Mouse (Mus musculus): ENCODE results near the gene Slc22a5.
A peak's percentile ranks its signal among the peaks of the same experiment; 100 is the strongest.

The Slc22a5 gene

DNA sequence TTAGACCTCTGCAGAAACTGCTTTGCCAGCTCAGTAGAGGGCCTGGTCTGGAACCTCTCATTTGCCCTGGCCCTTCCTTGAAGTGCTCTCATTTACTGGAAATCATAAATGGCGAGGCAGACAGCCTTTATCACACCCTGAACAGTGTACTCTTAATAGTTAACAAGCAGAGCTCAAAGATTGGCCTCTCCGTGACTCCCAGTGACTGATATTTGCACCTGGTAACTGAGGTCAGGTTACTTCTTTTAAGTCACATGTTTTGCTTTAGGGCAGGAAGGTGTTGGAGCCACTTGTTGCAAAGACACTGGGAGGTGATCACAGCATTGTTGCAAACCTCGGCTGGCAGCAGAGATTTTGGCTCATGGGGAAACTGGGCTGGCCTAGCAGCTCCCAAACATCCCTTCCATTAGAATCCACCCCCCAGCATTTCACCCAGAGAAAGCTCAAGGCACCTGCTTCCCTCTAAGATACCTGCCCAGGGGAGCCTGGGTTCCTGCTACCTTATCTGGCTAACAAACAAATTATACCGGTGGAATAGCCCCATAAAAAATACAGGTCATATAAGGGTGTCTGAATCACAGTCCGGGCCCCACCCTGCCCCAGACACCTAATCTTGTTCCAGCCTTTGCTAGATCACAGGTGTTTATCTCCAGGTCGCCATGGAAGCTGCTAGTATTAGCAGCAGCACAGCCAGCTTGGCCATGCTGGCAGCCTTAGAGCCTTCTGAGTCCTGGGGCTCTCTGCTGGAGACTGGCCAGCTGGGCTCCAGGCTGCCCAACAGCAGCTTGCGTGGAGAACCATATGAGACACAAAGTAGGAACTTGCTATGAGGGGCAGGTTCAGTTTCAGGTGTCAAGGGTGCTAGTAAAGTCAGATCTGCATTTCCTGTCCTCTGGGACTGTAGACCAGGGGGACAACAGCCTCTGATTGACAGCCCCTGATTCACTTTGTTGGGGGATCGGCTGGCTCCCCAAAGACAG lies 51.5 kb downstream of the Slc22a5 start:
- DNase-seq (ENCODE audit: low spot score in 2 of 2): no peak

DNA sequence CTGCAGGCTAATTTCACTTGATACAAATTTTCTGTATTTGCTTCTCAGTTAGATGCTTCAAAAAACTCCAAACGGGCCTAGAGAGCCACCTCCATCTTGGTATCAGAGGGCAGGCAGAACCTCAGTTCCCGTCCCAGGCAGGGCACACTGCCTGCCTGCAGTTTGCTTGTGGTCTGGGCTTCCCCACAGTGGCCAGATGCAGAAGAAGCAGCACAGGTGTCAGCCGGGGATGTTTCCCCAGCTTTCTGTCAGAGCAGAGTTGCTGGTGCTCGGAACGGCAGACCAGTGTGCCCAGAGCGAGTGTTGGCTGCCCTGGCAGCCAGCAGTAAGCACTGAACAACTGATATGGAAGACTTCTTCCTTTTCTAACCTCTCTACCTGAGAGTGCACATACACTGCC lies 52.3 kb downstream of the Slc22a5 start:
- DNase-seq (ENCODE audit: low spot score in 2 of 2): peak; percentile 64 to 68

DNA sequence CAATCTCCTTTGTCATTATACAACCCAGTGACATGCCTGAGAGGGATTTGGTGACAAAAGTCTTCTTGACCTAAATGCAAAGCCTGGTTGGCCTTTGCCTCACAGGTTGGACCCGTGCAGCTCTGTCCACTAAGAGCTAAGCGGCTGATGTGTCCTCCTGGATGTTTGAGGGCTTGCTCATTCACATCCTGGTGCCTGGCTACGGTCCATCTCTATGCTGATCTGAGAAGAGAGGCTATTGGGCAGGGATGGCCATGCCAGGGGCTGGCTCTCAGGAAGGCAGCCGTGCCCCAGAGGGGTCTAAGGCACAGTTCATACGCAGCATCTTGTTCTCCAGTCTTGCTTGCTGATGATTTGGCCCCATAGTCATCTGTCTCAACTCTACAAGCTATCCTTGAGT lies 53.7 kb downstream of the Slc22a5 start:
- no peak for DNase-seq (ENCODE audit: low spot score in 2 of 2)

DNA sequence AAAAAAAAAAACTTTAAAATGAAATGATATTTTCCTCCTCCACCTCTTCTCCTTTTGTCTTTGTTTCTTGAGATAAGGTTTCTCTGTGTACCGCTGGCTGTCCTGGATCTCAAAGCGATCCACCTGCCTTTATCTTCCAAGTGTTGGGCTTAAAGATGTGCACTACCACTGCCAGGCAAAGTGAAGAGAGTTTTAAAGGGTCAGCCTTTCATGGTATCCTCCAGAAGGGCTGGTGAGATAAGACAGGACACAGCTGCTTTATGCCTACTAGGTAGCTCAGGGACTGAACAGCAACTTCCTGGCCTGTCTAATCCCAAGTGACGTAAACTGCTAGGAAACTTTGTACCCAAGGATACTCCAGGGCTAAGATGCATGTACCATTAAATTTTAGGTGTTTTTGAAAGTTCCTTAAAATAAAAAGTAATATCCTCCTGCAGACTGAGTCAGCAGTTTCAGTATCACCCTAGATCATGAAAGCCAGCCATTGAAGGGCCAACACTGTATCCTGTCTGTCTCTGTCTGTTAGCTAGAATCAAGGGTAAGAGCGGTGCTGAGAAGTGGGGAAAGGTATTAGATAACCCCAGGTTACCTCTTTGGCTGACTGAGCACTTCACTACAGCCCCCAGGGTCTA lies 56.0 kb downstream of the Slc22a5 start:
- DNase-seq (ENCODE audit: low spot score in 2 of 2): no peak

DNA sequence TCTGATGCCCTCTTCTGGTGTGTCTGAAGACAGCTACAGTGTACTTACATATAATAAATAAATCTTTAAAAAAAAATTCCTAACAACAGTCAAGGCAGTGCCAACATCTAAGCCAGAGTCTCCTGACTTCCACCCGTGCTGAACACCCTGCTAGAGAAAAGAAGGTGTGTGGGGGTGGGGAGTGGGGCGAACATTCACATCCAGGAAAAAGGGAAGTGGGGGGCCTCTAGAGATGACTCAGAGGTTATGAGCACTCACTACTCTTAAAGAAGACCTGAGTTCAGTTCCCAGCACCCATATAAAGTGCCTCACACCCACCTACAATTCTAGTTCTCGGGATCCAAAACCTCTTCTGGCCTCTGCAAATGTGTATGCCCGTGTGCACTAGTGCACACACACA lies 66.1 kb downstream of the Slc22a5 start:
- DNase-seq (ENCODE audit: low spot score in 2 of 2): no peak

DNA sequence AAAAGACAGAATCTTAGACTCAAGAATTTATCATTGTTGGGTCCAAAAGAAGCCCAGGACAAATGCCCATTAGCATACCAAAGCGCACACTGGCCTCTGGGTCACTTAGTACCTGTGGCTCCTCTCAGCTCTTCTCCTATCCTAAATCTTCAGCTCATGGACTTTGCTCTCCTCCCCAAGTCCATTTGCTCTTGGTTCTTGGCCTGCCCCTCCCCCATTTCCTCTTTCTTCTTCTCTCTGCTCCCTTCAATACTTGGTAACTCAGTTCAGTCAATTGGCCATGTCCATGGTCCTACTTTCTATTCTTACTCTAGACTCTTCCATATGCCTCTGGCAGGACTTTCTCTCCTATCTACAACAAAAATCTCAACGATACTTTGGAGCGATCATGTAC lies 69.5 kb downstream of the Slc22a5 start:
- no peak for DNase-seq (ENCODE audit: low spot score in 2 of 2)

DNA sequence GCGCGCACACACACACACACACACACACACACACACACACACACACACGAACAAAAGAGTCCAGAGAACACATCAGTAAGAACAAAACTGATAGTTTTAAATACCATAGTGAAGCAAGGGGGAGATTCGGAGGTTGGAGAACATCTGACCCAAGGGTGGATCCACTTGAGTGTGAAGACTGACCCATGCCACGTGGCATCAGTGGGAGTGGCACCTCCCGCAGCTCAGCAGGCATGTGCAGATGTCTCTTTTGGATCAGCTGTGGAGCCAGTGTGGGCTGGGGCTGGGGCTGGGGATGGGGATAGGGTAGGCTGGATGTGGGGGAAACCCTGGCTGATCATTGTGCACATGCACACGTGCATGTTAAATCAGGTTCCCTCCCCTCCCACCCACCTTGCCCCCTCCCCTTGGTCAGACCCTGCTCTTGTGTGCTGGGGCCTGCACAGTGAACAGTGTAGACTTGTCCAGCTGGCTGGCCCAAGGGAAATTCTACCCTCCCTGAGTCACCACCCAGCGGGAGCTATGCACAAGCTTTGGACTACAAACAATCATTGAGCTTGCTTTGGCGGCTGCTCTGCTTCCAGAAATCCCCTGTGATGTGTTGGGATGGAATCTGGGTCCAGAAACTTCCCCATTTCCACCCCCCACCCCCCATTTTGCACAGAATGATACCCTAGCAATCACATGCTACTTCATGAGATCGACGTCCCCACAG lies 70.1 kb downstream of the Slc22a5 start:
- DNase-seq (ENCODE audit: low spot score in 2 of 2): no peak

DNA sequence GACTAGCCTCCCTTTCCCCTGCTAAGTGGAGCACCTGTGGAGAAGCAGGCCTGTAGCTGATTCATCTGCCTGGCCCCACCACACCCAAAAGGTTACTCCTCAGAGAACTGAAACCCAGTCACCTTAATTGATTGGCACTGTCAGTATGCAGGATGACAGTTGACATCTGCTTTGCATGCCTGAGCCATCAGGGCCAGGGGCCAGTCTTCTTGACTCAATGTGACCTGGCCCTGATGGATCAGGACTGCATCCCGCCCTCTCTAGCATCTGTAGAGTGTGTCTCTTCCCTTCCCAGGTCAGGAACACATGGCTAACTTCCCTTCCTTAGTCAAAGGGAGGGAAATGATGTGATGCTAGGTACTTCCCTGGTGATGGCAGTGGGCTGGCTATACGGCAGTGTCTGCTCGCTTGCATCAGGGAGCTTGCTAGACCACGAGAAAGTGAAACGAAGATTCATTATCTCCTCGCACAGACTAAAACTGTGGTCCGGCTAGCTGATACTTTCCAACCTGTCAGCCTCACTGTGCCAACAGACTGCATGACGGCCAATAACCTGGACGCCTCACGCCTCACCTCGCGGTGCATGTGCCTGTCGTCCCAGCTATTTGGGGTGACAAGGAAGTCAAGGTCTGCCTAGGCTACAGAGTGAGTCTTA lies 70.8 kb downstream of the Slc22a5 start:
- DNase-seq (ENCODE audit: low spot score in 2 of 2): no peak

DNA sequence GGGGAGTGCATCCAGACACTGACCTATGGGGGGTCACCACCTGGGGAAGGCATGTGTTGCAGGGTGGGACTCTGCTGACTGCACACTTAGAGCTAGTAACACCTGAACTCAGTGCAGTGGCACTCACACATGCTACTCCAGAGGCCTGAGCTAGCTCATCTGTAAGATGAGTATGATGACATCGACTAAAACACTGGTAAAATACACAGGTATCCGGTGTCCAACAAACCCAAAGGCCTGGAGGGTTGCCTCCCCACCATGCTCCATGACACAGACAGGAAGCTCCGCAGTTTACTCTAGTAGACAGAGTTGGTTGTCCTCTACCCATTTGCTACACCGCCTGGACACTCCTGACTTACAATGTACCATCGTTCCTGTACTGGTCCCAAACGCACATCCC lies 71.9 kb downstream of the Slc22a5 start:
- DNase-seq (ENCODE audit: low spot score in 2 of 2): no peak

DNA sequence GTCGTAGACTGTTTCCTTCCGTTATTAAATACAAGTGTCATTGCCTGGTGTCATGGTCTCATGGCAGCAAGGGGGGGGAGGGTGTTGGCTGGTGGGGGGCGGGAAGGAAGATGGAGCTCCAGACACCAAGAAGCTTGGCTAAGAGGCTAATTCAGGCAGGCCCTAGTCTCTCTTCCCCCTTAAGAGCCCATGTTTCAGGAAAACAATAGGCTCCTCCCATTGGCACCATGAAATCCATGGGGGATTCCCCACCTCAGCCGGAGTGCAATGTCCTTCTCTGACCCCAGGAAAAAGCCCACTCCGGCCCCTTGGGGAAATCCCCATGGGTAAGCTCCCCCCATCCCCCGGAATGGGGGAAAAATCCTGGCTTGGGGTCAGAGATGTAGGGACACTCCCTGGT lies 72.7 kb downstream of the Slc22a5 start:
- DNase-seq (ENCODE audit: low spot score in 2 of 2): no peak

DNA sequence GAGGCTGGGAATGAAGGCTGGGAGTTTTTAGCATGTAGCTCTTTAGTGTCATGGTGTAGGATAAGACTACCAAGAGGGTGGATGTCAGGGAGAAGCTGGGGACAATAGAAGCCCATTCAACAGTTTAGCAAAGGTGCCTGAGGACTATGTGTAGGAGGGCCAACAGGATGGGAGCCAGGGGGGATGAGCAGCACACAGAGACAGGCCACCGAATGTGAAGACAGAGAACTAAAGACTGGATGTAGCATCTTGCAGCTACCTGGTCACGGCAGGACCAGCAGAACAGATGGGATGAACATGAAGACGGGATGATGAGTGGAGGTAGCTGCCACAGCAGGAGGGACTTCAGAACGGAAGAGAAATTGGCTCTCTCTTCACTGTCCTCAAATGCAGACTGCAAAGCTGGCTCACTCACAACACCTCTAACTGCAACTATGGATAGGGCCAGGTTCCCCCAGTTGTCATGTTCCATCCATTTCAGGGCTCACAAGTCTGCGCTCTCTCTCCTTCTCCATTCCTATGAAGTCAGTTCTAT lies 74.6 kb downstream of the Slc22a5 start:
- DNase-seq (ENCODE audit: low spot score in 2 of 2): no peak

DNA sequence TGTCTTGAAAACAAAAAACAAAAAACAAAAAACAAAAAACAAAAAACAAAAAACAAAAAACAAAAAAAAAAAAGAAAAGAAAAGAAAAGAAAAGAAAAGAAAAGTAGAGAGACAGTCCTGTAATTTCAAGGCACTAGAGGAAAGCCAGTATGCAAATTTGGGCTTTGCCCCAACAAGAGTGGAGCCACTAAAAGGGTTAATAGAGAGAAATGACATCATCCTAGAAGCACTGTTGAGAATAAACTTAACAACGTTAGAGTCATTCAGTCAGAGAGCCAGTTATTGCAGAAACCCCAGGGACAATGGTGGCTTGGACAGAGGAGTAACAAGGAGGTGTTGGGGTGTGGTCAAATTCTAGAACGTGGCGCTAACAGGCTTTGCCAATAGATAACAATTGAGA lies 76.7 kb downstream of the Slc22a5 start:
- no peak for DNase-seq (ENCODE audit: low spot score in 2 of 2)
